17 mouse cellular contexts compared by ENCODE assay signal in the genomic region with DNA sequence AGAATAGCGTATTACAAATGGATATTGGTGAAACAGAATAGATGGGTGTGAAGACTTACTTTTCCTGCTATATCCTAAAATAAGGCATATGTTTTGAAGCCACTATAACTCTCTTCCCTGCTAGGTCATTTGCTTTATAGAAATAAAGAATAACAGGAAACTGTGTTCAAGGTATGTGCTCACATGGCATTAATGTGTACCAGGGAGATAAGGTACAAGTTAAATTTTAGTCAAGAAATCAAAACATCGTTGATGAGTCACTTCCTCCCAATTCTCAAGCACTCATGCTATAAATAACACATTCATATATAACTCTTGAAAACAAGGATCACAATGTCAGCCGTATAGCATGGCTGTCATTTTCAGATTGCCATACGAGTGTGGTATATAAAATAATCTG.
"Had no signal": no experiment of that assay in that cellular context is flagged by ENCODE, and none has a peak within 500 bp of the region (broad histone marks: within the 10 kb centered on the region; RNA-seq: fewer than 3 reads in every experiment).

No protein-coding gene starts in this region.

- H3K27ac ChIP-seq: limb, embryonic 12.5 days; liver, embryonic 13.5 days; macrophage; midbrain, embryonic 12.5 days; neural tube, embryonic 13.5 days had no signal

- H3K4me2 ChIP-seq: limb, embryonic 12.5 days; liver, embryonic 13.5 days; midbrain, embryonic 12.5 days; neural tube, embryonic 13.5 days had no signal

- H3K4me3 ChIP-seq: limb, embryonic 12.5 days; liver, embryonic 13.5 days; midbrain, embryonic 12.5 days; neural tube, embryonic 13.5 days had no signal

- H3K27me3 ChIP-seq: limb, embryonic 12.5 days; liver, embryonic 13.5 days; midbrain, embryonic 12.5 days; neural tube, embryonic 13.5 days had no signal

- ATAC-seq: inflammation-experienced regulatory T-cells, adult 6 months; liver, postnatal 0 days; midbrain, embryonic 16.5 days had no signal

- H3K9me3 ChIP-seq: limb, embryonic 12.5 days; liver, embryonic 13.5 days; midbrain, embryonic 12.5 days; neural tube, embryonic 13.5 days had no signal

- H3K36me3 ChIP-seq: limb, embryonic 12.5 days; liver, embryonic 13.5 days; midbrain, embryonic 12.5 days; neural tube, embryonic 13.5 days had no signal

- H3K4me1 ChIP-seq: limb, embryonic 12.5 days; liver, embryonic 13.5 days; midbrain, embryonic 12.5 days; neural tube, embryonic 13.5 days had no signal

- H3K9ac ChIP-seq: limb, embryonic 12.5 days; liver, embryonic 13.5 days; liver, postnatal 0 days; midbrain, embryonic 12.5 days; neural tube, embryonic 13.5 days had no signal

- DNase-seq: kidney, adult 9 months; kidney, postnatal 36 days; layer of hippocampus, adult 9-11 months; liver; liver, embryonic 13.5 days; liver, postnatal 0 days; retina, postnatal 1 day; right cerebral cortex, postnatal 4 days; spleen, adult 18-20 months; thymus, adult 2 months; thymus, postnatal 25 days had no signal
